Mouse (Mus musculus): ENCODE measurements around the gene Trappc11. TPM values are rescaled to one million over a fixed set of nuclear protein-coding genes. Genes with fewer than 3 reads are reported as not detected.
"Not testable (repeated sequence)": the region's sequence is repeated elsewhere in the genome, so short reads cannot be mapped to it uniquely, and the experiment has no call there.

Gene Trappc11
- polyA plus RNA-seq, 1 experiment from 2014 or later, result 47.5 TPM

GRCm38 (mm10) chr8:47461650-47462049 is 71.6 kb downstream of the Trappc11 start:
- WGBS, result 86% methylated on average over 10 of the region's 10 CpGs
- Histone ChIP-seq H3K27ac (no peak overlapping the region), H3K36me3 (no peaks in the 10 kb centered on the region), H3K4me1 (no peaks in the 10 kb centered on the region), H3K4me3 (no peak overlapping the region), H3K9ac (no peak overlapping the region), H3K9me3 (replicated peaks) (peaks cover 11% of the 10 kb centered on the region), H3K4me2 (replicated peaks) (no peak overlapping the region), H3K27me3 (no peaks in the 10 kb centered on the region)
- no peak for ATAC-seq (ENCODE audit: low FRiP score)

DNA sequence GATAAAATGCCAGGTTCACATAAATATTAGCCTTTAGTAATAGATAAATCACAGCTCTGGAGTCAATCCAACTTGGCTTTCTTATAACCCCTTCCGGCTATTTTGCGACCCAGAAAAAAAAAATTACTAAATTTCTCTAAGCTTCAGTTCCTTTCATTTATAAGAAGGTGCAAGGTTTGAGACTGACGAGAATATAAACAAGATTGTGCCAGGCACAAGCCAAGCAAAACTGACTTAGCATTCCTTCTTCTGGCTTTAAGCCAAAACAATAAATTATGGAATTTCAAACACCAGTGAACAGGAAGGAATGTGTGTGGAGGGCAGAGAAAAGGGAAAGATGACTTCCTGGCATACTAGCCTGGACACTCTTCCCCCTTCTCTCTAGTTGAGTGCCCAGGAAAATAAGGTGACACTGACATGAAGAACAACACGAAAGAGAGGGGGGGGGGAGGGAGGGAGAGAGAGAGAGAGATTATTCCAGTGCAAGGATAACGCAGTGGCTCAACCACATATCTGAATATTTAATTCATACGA is 74.0 kb downstream of the Trappc11 start:
- 89% methylated on average over 6 of the region's 6 CpGs for WGBS
- ATAC-seq (ENCODE audit: low FRiP score), result no peak

DNA sequence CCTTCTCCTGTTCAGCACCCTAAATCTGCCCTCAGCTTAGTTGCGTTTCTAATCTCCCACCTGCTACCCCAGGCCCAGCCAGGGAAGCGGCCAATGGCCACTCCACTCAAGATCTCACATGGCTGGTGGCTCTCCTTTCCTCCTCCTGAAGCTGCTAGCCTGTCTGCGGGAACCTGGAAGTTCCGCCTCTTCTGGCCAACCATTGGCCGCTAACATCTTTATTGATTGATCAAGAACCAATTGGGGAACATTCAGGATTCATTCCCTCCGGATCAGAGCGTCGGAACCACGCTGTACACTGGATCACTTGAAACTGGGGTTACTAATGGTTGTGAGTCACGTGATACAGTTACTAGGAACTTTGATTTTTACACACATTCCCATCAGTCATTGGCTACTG is 74.7 kb downstream of the Trappc11 start:
- no peak for ATAC-seq (ENCODE audit: low FRiP score)
- H3K4me1 ChIP-seq, result no peaks in the 10 kb centered on the region
- 96% methylated on average over 10 of the region's 10 CpGs for WGBS
- H3K27me3 ChIP-seq, result no peaks in the 10 kb centered on the region
- H3K4me2 ChIP-seq (replicated peaks), result no peak overlapping the region
- H3K36me3 ChIP-seq, result no peaks in the 10 kb centered on the region
- no peak overlapping the region for H3K4me3 ChIP-seq
- no peak overlapping the region for H3K9ac ChIP-seq
- H3K27ac ChIP-seq, result no peak overlapping the region
- H3K9me3 ChIP-seq (replicated peaks), result peaks cover 11% of the 10 kb centered on the region

More for the DNA sequence above, 74.0 kb downstream of the Trappc11 start:
- Histone ChIP-seq H3K4me1 (no peaks in the 10 kb centered on the region), H3K4me2 (replicated peaks) (no peak overlapping the region), H3K27me3 (no peaks in the 10 kb centered on the region), H3K9ac (no peak overlapping the region), H3K27ac (no peak overlapping the region), H3K36me3 (no peaks in the 10 kb centered on the region), H3K9me3 (replicated peaks) (peaks cover 11% of the 10 kb centered on the region), H3K4me3 (no peak overlapping the region)

- H3K4me2 ChIP-seq (replicated peaks); ATAC-seq (ENCODE audit: low FRiP score): not testable (repeated sequence)
- WGBS, result 93% methylated on average over 2 of the region's 2 CpGs
These were observed 84.1 kb downstream of the Trappc11 start for GRCm38 (mm10) chr8:47449211-47449610.

GRCm38 (mm10) chr8:47446312-47447046 is 86.8 kb downstream of the Trappc11 start, which contains the start of gene Stox2:
TSS of gene Stox2 (minus strand) at chr8:47446362.
- no peaks in the 10 kb centered on the region; the same call in 1 of the 2 replicates for H3K4me1 ChIP-seq
- no peaks in the 10 kb centered on the region for H3K36me3 ChIP-seq
- no peaks in the 10 kb centered on the region for H3K27me3 ChIP-seq
- H3K27ac ChIP-seq, result no peak within 1 kb of the TSS
- ATAC-seq (ENCODE audit: low FRiP score), result no peak
- no peak within 1 kb of the TSS for H3K9ac ChIP-seq
- WGBS, result 76% methylated on average over 19 of the region's 19 CpGs
- no peak within 1 kb of the TSS for H3K4me3 ChIP-seq
- H3K9me3 ChIP-seq (replicated peaks), result no peaks in the 10 kb centered on the region
- H3K4me2 ChIP-seq (replicated peaks), result no peak within 1 kb of the TSS

More at GRCm38 (mm10) chr8:47449211-47449610, 84.1 kb downstream of the Trappc11 start:
- not testable (repeated sequence) for H3K27me3 ChIP-seq; H3K9me3 ChIP-seq (replicated peaks); H3K4me3 ChIP-seq; H3K27ac ChIP-seq; H3K36me3 ChIP-seq; H3K4me1 ChIP-seq; H3K9ac ChIP-seq

Other genes with a start within 250 kb of the Trappc11 start
- gene Stox2, start 87.1 kb downstream of the Trappc11 start, polyA plus RNA-seq (2016; fragmentation: Nextera tagmentation; extraction: Ambion mirVana), result 40.2 and 41.2 TPM in 2 replicates
- gene Rwdd4a, start 194 bp upstream of the Trappc11 start, polyA plus RNA-seq (2016; fragmentation: Nextera tagmentation; extraction: Ambion mirVana), result 43.3 and 45.6 TPM in 2 replicates
- gene Ing2, start 142.1 kb upstream of the Trappc11 start, polyA plus RNA-seq (2016; fragmentation: Nextera tagmentation; extraction: Ambion mirVana), result 15.9 and 16.2 TPM in 2 replicates
- 47.6 and 48.7 TPM in 2 replicates for gene Cdkn2aip, start 180.5 kb upstream of the Trappc11 start, polyA plus RNA-seq (2016; fragmentation: Nextera tagmentation; extraction: Ambion mirVana)